Mouse (Mus musculus): ENCODE measurements at regions not wholly inside any gene's neighbourhood (a gene's known extent, or its start where the extent isn't known, plus 50 kb on each side); places are given as distances from the start of the nearest gene placed in this dataset.

DNA sequence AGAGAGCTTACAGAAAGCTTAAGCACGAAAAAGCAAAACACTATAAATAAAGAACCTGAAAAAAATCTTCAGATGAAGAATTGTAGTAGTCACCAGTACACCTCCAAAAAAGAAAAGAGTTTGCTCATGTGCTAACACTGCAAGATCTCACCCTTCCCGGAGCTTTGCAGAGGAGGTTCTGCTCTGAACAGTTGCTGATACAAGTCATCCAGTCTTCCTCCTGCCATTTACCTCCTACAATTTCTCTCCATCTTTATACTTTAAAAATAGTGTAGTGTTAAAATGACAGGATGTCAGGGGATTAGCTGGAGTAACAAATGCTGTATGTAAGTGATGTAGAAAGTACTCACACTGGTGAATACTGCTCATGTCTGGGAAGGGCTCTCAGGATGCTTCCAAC, 985.2 kb downstream of the Car8 start:
- no peak for TF ChIP-seq CTCF (IDR thresholded peaks at IDR 0.05; ENCODE audit: low read depth, low read length)
- TF ChIP-seq POLR2A (IDR thresholded peaks at IDR 0.05; ENCODE audit: borderline replicate concordance, low read depth, low read length), result no peak

All from bone marrow macrophage, adult 2 months (primary cell).